Mouse (Mus musculus) spleen, adult 2 months (tissue): ENCODE measurements at regions not wholly inside any gene's neighbourhood (a gene's known extent, or its start where the extent isn't known, plus 50 kb on each side); places are given as distances from the start of the nearest gene placed in this dataset.

ENCODE experiments used
- CTCF ChIP-seq: fragments of 200-500 bp; IDR thresholded peaks from 2 replicates; pipeline ENCODE4 v1.5.1; 2011; ENCODE audit warnings: mild to moderate bottlenecking, inconsistent platforms; ENCODE audit not compliant: insufficient read depth, insufficient read length, insufficient replicate concordance; ENCODE audit errors: extremely low read depth
- POLR2A ChIP-seq: fragments of 200-500 bp; IDR thresholded peaks from 2 replicates; pipeline ENCODE4 v1.6.1; 2011; ENCODE audit warnings: low read depth, low read length, inconsistent platforms

- TF ChIP-seq POLR2A (no peak), CTCF (no peak)
Observed at GRCm38 (mm10) chr5:111881517-111881916, 147.8 kb downstream of the Gm26897 start.
